Mouse (Mus musculus) small intestine, adult 2 months (tissue): ENCODE results near the gene Rusc2. TPM values are rescaled to one million over a fixed set of nuclear protein-coding genes. Genes with fewer than 3 reads are reported as not detected.
A peak's percentile ranks its signal among the peaks of the same experiment; 100 is the strongest.

Experiments
- H3K27ac ChIP-seq: fragments of 200-500 bp; 2 replicates; pipeline ENCODE4 v1.5.1; 2012; ENCODE audit warnings: low read depth, low read length, control low read depth, inconsistent platforms; ENCODE audit not compliant: insufficient read depth
- H3K27me3 ChIP-seq: fragments of 200-500 bp; 2 replicates; pipeline ENCODE4 v1.6.1; 2012; ENCODE audit warnings: mild to moderate bottlenecking, moderate library complexity, low read length, inconsistent platforms; ENCODE audit not compliant: control insufficient read depth, insufficient read depth
- H3K36me3 ChIP-seq: fragments of 200-500 bp; 2 replicates; pipeline ENCODE4 v1.6.1; 2012; ENCODE audit warnings: mild to moderate bottlenecking, low read length, control low read depth, inconsistent platforms; ENCODE audit not compliant: control insufficient read depth, insufficient read depth
- H3K4me1 ChIP-seq: fragments of 200-500 bp; 2 replicates; pipeline ENCODE4 v1.6.1; 2012; ENCODE audit warnings: low read length, inconsistent platforms, mixed read lengths; ENCODE audit not compliant: control insufficient read depth, insufficient read depth, insufficient read length
- H3K4me3 ChIP-seq: fragments of 200-500 bp; 2 replicates; pipeline ENCODE4 v1.5.1; 2012; ENCODE audit warnings: low read depth, mild to moderate bottlenecking, control low read depth, inconsistent platforms, low read length, moderate library complexity
- CTCF ChIP-seq: fragments of 200-500 bp; IDR thresholded peaks from 2 replicates; pipeline ENCODE4 v1.5.1; 2012; ENCODE audit warnings: low read depth, mild to moderate bottlenecking, control low read depth, inconsistent platforms, low read length, moderate library complexity, mixed read lengths; ENCODE audit not compliant: insufficient replicate concordance, insufficient read length; ENCODE audit errors: extremely low read depth
- POLR2A ChIP-seq: fragments of 200-500 bp; IDR thresholded peaks from 2 replicates; pipeline ENCODE4 v1.6.1; 2012; ENCODE audit warnings: low read depth, mild to moderate bottlenecking, control low read depth, inconsistent platforms, low read length, moderate library complexity
- WGBS: fragments of 180-500 bp; shearing (Covaris S2); methylation state at CpG from one replicate; pipeline ENCODE4 v1.1.7; 2018; 5-methylcytosine and 5-hydroxymethylcytosine counted together
- polyA plus RNA-seq: library from polyadenylated mRNA; depleted of rRNA; stranded (reverse); fragments of >200 nt; gene quantifications from 2 replicates; pipeline ENCODE4 v1.2.3, GENCODE M21; 2012

The Rusc2 gene
- polyA plus RNA-seq, 1 experiment: 11.2 TPM

GRCm38 (mm10) chr4:43428180-43428861 lies 46.5 kb downstream of the Rusc2 start:
- H3K4me1 ChIP-seq: 0 out of 2 replicates have a peak, but pooled peaks cover 8% of the 10 kb centered on the region
- H3K27ac ChIP-seq: no peak overlapping the region
- peaks cover 7% of the 10 kb centered on the region for H3K36me3 ChIP-seq
- H3K4me3 ChIP-seq: no peak overlapping the region
- WGBS: 49% methylated on average over 16 of the region's 16 CpGs
- no peak for TF ChIP-seq CTCF
- TF ChIP-seq POLR2A: no peak
- H3K27me3 ChIP-seq: no peaks in the 10 kb centered on the region

DNA sequence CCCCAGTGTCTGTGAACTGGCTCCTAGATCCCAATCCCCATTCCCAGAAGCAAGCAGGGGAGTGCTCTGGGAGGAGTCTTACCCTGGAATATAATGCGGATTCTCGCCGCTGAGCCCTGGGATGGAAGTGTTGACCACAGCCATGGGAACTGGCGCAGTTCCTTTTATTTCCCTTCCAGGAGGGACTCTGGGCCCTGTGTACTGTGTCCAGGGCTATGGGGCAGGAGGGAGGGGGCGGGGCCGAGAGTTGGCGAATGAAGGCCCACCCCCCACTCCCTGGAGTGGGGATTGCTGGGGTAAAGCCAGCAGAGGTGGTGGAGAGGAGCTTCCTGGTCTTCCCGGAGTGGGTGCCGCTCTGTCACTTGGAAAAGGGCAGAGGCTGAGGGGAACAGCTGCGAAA lies 47.2 kb downstream of the Rusc2 start, which contains the start of gene Fam166b:
Fam166b (minus strand) TSS at position 189 of the 400 bp plus-strand sequence.
- WGBS: 27% methylated on average over 10 of the region's 10 CpGs
- TF ChIP-seq POLR2A: no peak
- no peak for TF ChIP-seq CTCF
- H3K27ac ChIP-seq: no peak within 1 kb of the TSS

GRCm38 (mm10) chr4:43431690-43432089 lies 49.9 kb downstream of the Rusc2 start:
- 0 out of 2 replicates have a peak, but pooled peaks cover 6% of the 10 kb centered on the region for H3K4me1 ChIP-seq
- H3K36me3 ChIP-seq: no peaks in the 10 kb centered on the region
- no peaks in the 10 kb centered on the region for H3K27me3 ChIP-seq
- 6% methylated on average over 4 of the region's 4 CpGs for WGBS
- TF ChIP-seq CTCF (peak; percentile 63; the same call in 1 of the 2 replicates), POLR2A (no peak)
- H3K4me3 ChIP-seq: no peak overlapping the region
- H3K27ac ChIP-seq: no peak overlapping the region

More for the DNA sequence above, 47.2 kb downstream of the Rusc2 start, which contains the start of gene Fam166b:
- H3K27me3 ChIP-seq: no peaks in the 10 kb centered on the region
- no peak within 1 kb of the TSS for H3K4me3 ChIP-seq
- H3K4me1 ChIP-seq: 0 out of 2 replicates have a peak, but pooled peaks cover 8% of the 10 kb centered on the region
- peaks cover 7% of the 10 kb centered on the region for H3K36me3 ChIP-seq

DNA sequence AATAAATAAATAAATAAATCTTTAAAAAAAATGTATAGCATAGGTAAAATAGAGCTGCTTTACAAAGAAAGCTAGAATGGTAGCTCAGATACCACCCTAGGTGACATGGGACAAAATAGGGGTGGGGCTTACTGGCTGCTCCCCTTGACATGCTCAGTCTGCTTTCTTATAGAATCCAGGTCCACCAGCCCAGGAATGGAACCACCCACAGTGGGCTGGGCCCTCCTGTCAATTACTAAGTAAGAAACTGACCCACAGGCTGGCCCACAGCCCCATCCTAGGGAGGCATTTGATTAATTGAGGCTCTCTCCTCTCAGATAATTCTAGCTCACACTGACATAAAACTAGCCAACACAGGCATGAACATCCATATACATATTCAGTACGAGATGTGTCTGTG lies 51.1 kb downstream of the Rusc2 start:
- no peak for TF ChIP-seq CTCF
- no peak for TF ChIP-seq POLR2A
- H3K36me3 ChIP-seq: no peaks in the 10 kb centered on the region
- H3K27ac ChIP-seq: no peak overlapping the region
- H3K4me1 ChIP-seq: 0 out of 2 replicates have a peak, but pooled peaks cover 2% of the 10 kb centered on the region
- no peaks in the 10 kb centered on the region for H3K27me3 ChIP-seq
- no peak overlapping the region for H3K4me3 ChIP-seq
- WGBS: 86% methylated on average over 1 of the region's 1 CpGs

DNA sequence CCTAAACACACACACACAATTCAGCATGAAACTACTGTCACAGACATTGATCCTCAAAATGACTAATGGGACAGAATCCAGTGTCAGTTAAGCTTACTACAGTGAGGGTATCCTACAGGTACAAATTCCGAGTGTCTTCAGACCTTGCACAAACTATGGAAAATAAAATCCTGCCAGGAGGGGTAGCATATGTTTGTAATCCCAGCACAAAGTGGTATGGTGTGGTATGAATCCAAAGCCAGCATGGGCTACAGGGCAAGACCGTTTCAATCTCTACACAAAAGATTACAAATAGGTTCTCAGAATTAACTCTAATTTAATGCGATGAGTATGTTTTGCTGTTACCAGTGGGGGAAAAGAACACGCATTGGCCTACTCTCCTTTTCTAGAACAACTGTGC lies 59.9 kb downstream of the Rusc2 start, which contains the start of gene Tesk1:
Tesk1 (plus strand) TSS at position 301 of the 400 bp plus-strand sequence.
- peak within 1 kb of the TSS; percentile 74 for H3K4me3 ChIP-seq
- 25% methylated on average over 4 of the region's 4 CpGs for WGBS
- no peaks in the 10 kb centered on the region for H3K27me3 ChIP-seq
- H3K36me3 ChIP-seq: peaks cover 14% of the 10 kb centered on the region
- TF ChIP-seq POLR2A (no peak), CTCF (no peak)
- H3K27ac ChIP-seq: peak within 1 kb of the TSS; percentile 96
- H3K4me1 ChIP-seq: peaks cover 3% of the 10 kb centered on the region; the same call in 1 of the 2 replicates

- peak overlapping the region; percentile 96 for H3K27ac ChIP-seq
- peaks cover 18% of the 10 kb centered on the region for H3K36me3 ChIP-seq
- peaks cover 3% of the 10 kb centered on the region; the same call in 1 of the 2 replicates for H3K4me1 ChIP-seq
- H3K4me3 ChIP-seq: peak overlapping the region; percentile 74
- WGBS: under 1% methylated on average over 33 of the region's 33 CpGs
- peak; percentile 98 for TF ChIP-seq POLR2A
- peak; percentile 91 for TF ChIP-seq CTCF
- no peaks in the 10 kb centered on the region for H3K27me3 ChIP-seq
Measured at GRCm38 (mm10) chr4:43442044-43442443, 60.3 kb downstream of the Rusc2 start.

DNA sequence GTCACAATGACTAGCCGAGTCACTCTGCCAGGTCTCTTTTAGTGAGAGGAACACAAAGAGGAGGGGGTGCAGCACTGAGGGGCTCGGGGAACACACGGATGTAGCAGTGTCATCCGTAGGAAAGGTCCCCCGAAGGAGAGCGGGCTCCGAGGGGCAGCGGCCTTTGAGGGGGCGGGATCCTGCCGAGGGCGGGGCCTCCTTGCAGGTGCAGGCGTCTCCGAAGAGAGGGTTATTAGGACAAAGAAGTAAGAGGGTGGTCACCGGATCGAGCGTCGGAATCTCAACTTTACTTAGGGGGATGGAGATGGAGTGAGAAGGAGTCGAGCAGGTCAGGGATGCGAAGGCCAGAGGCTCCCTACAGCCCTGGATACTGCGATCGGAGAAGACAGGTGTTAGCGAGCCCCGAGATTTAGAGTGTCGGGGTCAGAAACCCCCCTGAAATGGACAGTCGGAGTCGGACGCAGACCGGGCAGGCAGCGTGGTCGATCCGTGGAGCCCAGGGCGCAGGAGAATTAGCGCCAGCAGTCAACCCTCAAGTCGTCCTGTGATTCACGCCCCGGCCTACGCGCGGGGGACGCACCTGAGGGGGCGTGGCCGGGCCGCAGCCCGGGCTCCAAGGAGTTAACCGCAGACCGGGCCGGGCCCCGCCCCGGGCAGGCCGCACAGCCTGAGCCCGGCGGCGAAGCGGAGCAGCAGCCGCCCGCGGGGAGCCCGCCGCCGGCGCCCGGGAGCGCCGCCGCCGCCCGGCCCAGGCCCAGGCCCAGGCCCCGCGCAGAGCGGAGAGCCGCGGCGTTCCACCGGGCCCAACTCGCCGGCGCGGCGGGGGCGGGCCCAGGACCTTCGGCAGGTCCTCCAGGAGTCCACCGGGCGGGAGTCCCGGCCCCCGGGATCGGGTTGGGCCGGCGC lies 60.9 kb downstream of the Rusc2 start:
- H3K4me1 ChIP-seq: peaks cover 3% of the 10 kb centered on the region; the same call in 1 of the 2 replicates
- H3K4me3 ChIP-seq: peak overlapping the region; percentile 74
- peaks cover 24% of the 10 kb centered on the region for H3K36me3 ChIP-seq
- under 1% methylated on average over 88 of the region's 88 CpGs for WGBS
- H3K27me3 ChIP-seq: no peaks in the 10 kb centered on the region
- TF ChIP-seq POLR2A: peak; percentile 49; the same call in 1 of the 2 replicates
- no peak for TF ChIP-seq CTCF
- H3K27ac ChIP-seq: peak overlapping the region; percentile 96
